Mouse (Mus musculus): ENCODE measurements around the gene Gapdhs. TPM values are rescaled to one million over a fixed set of nuclear protein-coding genes. Genes with fewer than 3 reads are reported as not detected.

Gapdhs gene
- polyA plus RNA-seq, 1 experiment from 2014 or later: 1.0 TPM

DNA sequence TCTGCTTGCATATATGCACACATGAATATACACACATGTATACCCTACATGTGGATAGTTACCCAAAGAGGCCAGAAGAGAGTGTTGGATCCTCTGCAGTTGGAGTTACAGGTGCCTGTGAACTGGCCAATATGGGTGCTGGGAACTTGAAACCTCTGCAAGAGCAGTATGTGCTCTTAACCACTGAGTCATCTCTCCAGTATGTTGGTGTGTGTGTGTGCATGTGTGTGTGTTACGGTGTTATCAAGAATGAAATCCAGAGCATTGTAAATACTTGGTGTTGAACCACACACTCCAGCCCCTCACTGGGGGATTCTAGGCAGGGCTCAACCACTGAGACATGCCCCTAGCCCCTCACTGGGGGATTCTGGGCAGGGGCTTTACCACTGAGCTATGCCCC lies 36.0 kb downstream of the Gapdhs start:
- ATAC-seq (ENCODE audit: low FRiP score): no peak
- H3K4me1 ChIP-seq: no peaks in the 10 kb centered on the region
- H3K27ac ChIP-seq (replicated peaks): no peak overlapping the region
- no peaks in the 10 kb centered on the region for H3K36me3 ChIP-seq
- 100% methylated on average over 1 of the region's 1 CpGs for WGBS
- H3K9me3 ChIP-seq (replicated peaks): no peaks in the 10 kb centered on the region
- no peak overlapping the region for H3K9ac ChIP-seq (replicated peaks)
- peaks cover 4% of the 10 kb centered on the region; the same call in 1 of the 2 replicates for H3K27me3 ChIP-seq (replicated peaks)
- no peak overlapping the region for H3K4me2 ChIP-seq
- no peak overlapping the region for H3K4me3 ChIP-seq (replicated peaks)

DNA sequence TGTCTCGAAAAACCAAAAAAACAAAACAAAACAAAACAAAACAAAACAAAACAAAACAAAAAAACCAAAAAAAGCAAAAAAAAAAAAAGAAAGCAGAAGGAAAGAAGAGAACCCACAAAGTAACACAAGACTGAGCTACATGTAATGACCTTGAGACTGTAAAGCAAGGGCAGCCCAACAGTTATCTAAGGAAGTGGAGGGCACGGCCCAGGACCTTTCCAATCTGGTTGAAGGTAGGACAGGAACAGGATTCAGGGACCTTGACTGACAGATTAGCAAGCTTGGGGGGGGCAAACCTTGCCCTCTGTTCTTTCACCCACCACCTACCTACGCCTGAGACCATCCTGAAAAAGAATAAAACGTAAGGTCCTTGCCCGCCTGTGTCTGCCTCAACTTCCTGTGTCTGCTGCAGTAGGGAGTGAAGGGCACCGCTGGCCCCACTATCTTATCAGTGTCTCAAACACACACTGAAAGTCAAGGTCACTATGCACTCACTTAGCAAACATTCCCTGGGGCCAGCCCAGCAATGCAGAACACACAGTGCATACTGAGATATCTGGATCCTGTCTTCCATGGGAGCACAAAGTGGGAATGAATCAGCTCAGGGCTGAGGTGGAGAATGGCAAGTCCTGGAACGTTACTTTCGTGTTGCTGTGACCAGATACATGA lies 37.1 kb downstream of the Gapdhs start:
- no peaks in the 10 kb centered on the region; the same call in 1 of the 2 replicates for H3K27me3 ChIP-seq (replicated peaks)
- no peak overlapping the region for H3K4me3 ChIP-seq (replicated peaks)
- no peak overlapping the region for H3K4me2 ChIP-seq
- ATAC-seq (ENCODE audit: low FRiP score): no peak
- H3K36me3 ChIP-seq: no peaks in the 10 kb centered on the region
- no peaks in the 10 kb centered on the region for H3K4me1 ChIP-seq
- H3K9ac ChIP-seq (replicated peaks): no peak overlapping the region
- no peaks in the 10 kb centered on the region for H3K9me3 ChIP-seq (replicated peaks)
- 82% methylated on average over 8 of the region's 8 CpGs for WGBS
- no peak overlapping the region for H3K27ac ChIP-seq (replicated peaks)

DNA sequence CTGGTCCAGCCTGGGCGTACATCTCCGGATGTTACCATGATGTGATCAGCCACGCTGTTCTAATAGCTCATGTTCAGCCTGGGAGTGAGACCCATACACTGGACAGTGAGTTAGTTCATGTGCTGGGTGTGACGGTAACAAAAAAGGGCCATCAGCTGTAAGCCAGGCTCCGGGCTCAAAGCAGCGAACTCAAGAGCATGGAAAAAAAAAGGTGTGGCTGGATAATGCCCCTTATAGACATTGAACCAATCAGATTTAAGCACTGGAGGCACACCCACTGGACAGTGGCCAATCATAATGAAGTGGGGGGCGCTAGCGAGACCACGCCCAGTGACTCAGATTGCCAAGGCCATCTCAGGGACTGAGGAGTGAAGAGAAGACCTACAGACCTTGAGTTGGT lies 44.9 kb downstream of the Gapdhs start, which contains the start of gene 2200002J24Rik:
Gene 2200002J24Rik, plus strand, starts transcription at position 338 of the 400 bp plus-strand sequence.
- Histone ChIP-seq H3K4me1 (no peaks in the 10 kb centered on the region), H3K4me2 (no peak within 1 kb of the TSS), H3K27me3 (replicated peaks) (no peaks in the 10 kb centered on the region; the same call in 1 of the 2 replicates), H3K9me3 (replicated peaks) (no peaks in the 10 kb centered on the region), H3K36me3 (no peaks in the 10 kb centered on the region), H3K9ac (replicated peaks) (no peak within 1 kb of the TSS), H3K4me3 (replicated peaks) (no peak within 1 kb of the TSS), H3K27ac (replicated peaks) (no peak within 1 kb of the TSS)
- WGBS: 39% methylated on average over 9 of the region's 9 CpGs
- no peak for ATAC-seq (ENCODE audit: low FRiP score)

DNA sequence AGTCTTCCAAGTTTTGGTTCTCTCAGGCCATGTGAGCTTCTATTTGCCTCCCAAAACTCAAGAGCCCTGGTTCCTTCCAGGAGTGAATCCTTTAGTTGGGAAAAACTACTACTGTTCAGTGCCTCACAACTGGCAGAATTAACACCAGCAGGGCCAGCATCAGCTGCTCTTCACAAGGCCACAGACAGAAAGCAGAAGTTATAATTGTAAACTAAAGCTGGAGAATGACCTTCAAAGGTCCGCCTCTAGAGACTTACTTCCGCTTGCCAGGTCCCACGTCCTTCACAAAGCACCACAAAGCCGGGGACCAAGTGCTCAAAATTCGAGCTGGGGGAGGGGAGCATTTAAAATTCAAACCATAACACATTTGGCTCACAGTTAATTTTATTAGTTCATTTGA lies 45.4 kb downstream of the Gapdhs start:
- Histone ChIP-seq H3K27ac (replicated peaks) (no peak overlapping the region), H3K9ac (replicated peaks) (no peak overlapping the region), H3K36me3 (no peaks in the 10 kb centered on the region), H3K4me2 (no peak overlapping the region), H3K27me3 (replicated peaks) (no peaks in the 10 kb centered on the region), H3K4me1 (no peaks in the 10 kb centered on the region), H3K4me3 (replicated peaks) (no peak overlapping the region), H3K9me3 (replicated peaks) (no peaks in the 10 kb centered on the region)
- ATAC-seq (ENCODE audit: low FRiP score): no peak
- 75% methylated on average over 5 of the region's 5 CpGs for WGBS

DNA sequence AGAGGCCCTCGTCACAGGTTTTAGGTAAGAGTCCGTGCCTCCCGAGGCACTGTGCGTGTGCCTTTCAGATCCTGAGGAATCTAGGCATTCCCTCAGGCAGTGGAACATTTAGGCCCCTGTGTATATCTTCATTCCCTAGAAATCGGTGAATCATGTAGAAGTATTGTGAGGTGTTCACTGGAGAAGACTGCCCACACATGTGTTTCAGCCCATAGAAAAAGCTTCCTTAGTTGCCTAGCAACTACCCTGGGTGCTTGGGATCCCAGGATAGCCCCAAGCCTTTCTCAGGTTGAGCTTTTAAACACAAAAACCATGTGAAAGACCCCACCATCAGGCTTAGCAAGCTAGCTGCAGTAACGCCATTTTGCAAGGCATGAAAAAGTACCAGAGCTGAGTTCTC lies 55.2 kb downstream of the Gapdhs start:
- WGBS: 76% methylated on average over 6 of the region's 6 CpGs
- Histone ChIP-seq H3K36me3 (no peaks in the 10 kb centered on the region), H3K4me3 (replicated peaks) (no peak overlapping the region), H3K4me2 (no peak overlapping the region), H3K27me3 (replicated peaks) (peaks cover 20% of the 10 kb centered on the region), H3K27ac (replicated peaks) (no peak overlapping the region), H3K9me3 (replicated peaks) (no peaks in the 10 kb centered on the region), H3K4me1 (no peaks in the 10 kb centered on the region), H3K9ac (replicated peaks) (no peak overlapping the region)
- no peak for ATAC-seq (ENCODE audit: low FRiP score)

DNA sequence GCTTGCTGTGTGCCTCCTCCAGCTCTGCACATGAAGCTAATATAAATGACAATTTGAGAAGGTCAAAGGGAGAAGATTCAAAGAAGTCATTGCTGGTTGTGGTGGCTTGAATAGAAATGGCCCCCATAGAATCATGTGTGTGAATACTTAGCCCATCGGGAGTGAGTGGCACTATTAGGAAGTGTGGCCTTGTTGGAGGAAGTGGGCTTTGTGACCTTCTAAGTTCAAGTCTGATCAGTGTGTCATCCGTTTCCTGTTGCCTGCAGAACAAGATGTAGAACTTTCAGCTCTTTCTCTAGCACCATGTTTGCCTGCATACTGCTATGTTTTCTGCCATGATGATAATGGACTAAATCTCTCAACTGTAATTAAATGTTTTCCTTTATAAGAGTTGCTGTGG lies 60.1 kb downstream of the Gapdhs start:
- H3K9ac ChIP-seq (replicated peaks): no peak overlapping the region
- H3K9me3 ChIP-seq (replicated peaks): no peaks in the 10 kb centered on the region
- no peak overlapping the region for H3K4me2 ChIP-seq
- ATAC-seq (ENCODE audit: low FRiP score): no peak
- H3K36me3 ChIP-seq: no peaks in the 10 kb centered on the region
- 81% methylated on average over 2 of the region's 2 CpGs for WGBS
- H3K27me3 ChIP-seq (replicated peaks): peaks cover 21% of the 10 kb centered on the region
- no peaks in the 10 kb centered on the region for H3K4me1 ChIP-seq
- H3K27ac ChIP-seq (replicated peaks): no peak overlapping the region
- H3K4me3 ChIP-seq (replicated peaks): no peak overlapping the region

DNA sequence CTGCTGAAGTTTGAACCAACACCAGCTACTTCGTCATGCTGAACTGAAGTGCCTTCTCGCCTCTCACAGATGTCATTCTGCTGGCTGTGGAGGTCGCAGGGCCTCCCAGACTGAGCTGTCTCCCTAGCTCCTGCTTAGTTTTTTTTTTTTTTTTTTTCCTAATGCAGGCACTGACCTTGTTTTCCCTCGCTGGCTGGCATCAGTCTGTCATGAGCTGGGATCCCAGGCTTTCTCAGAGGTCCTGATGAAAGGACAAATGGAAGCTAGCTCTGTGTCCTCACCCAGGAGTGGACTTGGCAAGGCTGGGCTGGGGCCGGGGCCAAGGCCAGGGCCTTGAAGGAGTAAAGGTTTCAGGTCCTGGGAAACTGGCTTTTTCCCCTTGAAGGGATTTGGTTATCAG lies 61.6 kb downstream of the Gapdhs start:
- Histone ChIP-seq H3K9ac (replicated peaks) (no peak overlapping the region), H3K27ac (replicated peaks) (no peak overlapping the region), H3K4me3 (replicated peaks) (no peak overlapping the region), H3K27me3 (replicated peaks) (peaks cover 7% of the 10 kb centered on the region; the same call in 1 of the 2 replicates), H3K4me1 (no peaks in the 10 kb centered on the region), H3K9me3 (replicated peaks) (no peaks in the 10 kb centered on the region), H3K36me3 (no peaks in the 10 kb centered on the region), H3K4me2 (no peak overlapping the region)
- ATAC-seq (ENCODE audit: low FRiP score): no peak
- 73% methylated on average over 5 of the region's 5 CpGs for WGBS

Other genes with a start within 250 kb of the Gapdhs start
- gene Arhgap33, start 208.6 kb downstream of the Gapdhs start, polyA plus RNA-seq (2015; fragmentation: Nextera tagmentation; extraction: Ambion mirVana): 78.7 and 91.1 TPM in 2 replicates
- gene Hspb6, start 191.5 kb downstream of the Gapdhs start, polyA plus RNA-seq (2015; fragmentation: Nextera tagmentation; extraction: Ambion mirVana): 8.6 and 11.7 TPM in 2 replicates
- 7.9 and 8.6 TPM in 2 replicates for gene Proser3, start 191.4 kb downstream of the Gapdhs start, polyA plus RNA-seq (2015; fragmentation: Nextera tagmentation; extraction: Ambion mirVana)
- gene Lin37, start 183.8 kb downstream of the Gapdhs start, polyA plus RNA-seq (2015; fragmentation: Nextera tagmentation; extraction: Ambion mirVana): 55.6 and 61.8 TPM in 2 replicates
- 84.2 and 95.2 TPM in 2 replicates for gene U2af1l4, start 180.4 kb downstream of the Gapdhs start, polyA plus RNA-seq (2015; fragmentation: Nextera tagmentation; extraction: Ambion mirVana)
- 14.6 and 14.8 TPM in 2 replicates for gene Gm49396, start 180.3 kb downstream of the Gapdhs start, polyA plus RNA-seq (2015; fragmentation: Nextera tagmentation; extraction: Ambion mirVana)
- gene Psenen, start 180.1 kb downstream of the Gapdhs start, polyA plus RNA-seq (2015; fragmentation: Nextera tagmentation; extraction: Ambion mirVana): 136 and 139 TPM in 2 replicates
- 4.1 and 4.7 TPM in 2 replicates for gene Igflr1, start 178.3 kb downstream of the Gapdhs start, polyA plus RNA-seq (2015; fragmentation: Nextera tagmentation; extraction: Ambion mirVana)
- gene Kmt2b, start 155.0 kb downstream of the Gapdhs start, polyA plus RNA-seq (2015; fragmentation: Nextera tagmentation; extraction: Ambion mirVana): 8.5 and 8.8 TPM in 2 replicates
- 0.37 and 0.44 TPM in 2 replicates for gene Zbtb32, start 144.8 kb downstream of the Gapdhs start, polyA plus RNA-seq (2015; fragmentation: Nextera tagmentation; extraction: Ambion mirVana)
- gene Upk1a, start 130.8 kb downstream of the Gapdhs start, polyA plus RNA-seq (2015; fragmentation: Nextera tagmentation; extraction: Ambion mirVana): 0.87 and 2.3 TPM in 2 replicates
- gene Cox6b1, start 117.5 kb downstream of the Gapdhs start, polyA plus RNA-seq (2015; fragmentation: Nextera tagmentation; extraction: Ambion mirVana): 1,176 and 1,358 TPM in 2 replicates
- not detected in 2 replicates for gene Etv2, start 107.8 kb downstream of the Gapdhs start, polyA plus RNA-seq (2015; fragmentation: Nextera tagmentation; extraction: Ambion mirVana)
- 125 and 129 TPM in 2 replicates for gene Rbm42, start 93.4 kb downstream of the Gapdhs start, polyA plus RNA-seq (2015; fragmentation: Nextera tagmentation; extraction: Ambion mirVana)
- 22.5 and 29.3 TPM in 2 replicates for gene Haus5, start 78.7 kb downstream of the Gapdhs start, polyA plus RNA-seq (2015; fragmentation: Nextera tagmentation; extraction: Ambion mirVana)
- not detected in 2 replicates for gene Pmis2, start 72.1 kb downstream of the Gapdhs start, polyA plus RNA-seq (2015; fragmentation: Nextera tagmentation; extraction: Ambion mirVana)
- 0.34 TPM in 1 of 2 replicates, not detected in the other for gene 2200002J24Rik, start 44.8 kb downstream of the Gapdhs start, polyA plus RNA-seq (2015; fragmentation: Nextera tagmentation; extraction: Ambion mirVana)
- gene Atp4a, start 31.5 kb downstream of the Gapdhs start, polyA plus RNA-seq (2015; fragmentation: Nextera tagmentation; extraction: Ambion mirVana): 2.8 and 3.2 TPM in 2 replicates
- gene Tmem147, start 14.1 kb downstream of the Gapdhs start, polyA plus RNA-seq (2015; fragmentation: Nextera tagmentation; extraction: Ambion mirVana): 284 and 304 TPM in 2 replicates
- 1.6 and 2.0 TPM in 2 replicates for gene Sbsn, start 7.8 kb upstream of the Gapdhs start, polyA plus RNA-seq (2015; fragmentation: Nextera tagmentation; extraction: Ambion mirVana)
- 3.7 and 6.2 TPM in 2 replicates for gene Dmkn, start 20.1 kb upstream of the Gapdhs start, polyA plus RNA-seq (2015; fragmentation: Nextera tagmentation; extraction: Ambion mirVana)
- gene Krtdap, start 44.2 kb upstream of the Gapdhs start, polyA plus RNA-seq (2015; fragmentation: Nextera tagmentation; extraction: Ambion mirVana): 2.4 and 10.4 TPM in 2 replicates
- gene Ffar2, start 80.1 kb upstream of the Gapdhs start, polyA plus RNA-seq (2015; fragmentation: Nextera tagmentation; extraction: Ambion mirVana): 0.15 and 1.1 TPM in 2 replicates
- gene Ffar3, start 112.5 kb upstream of the Gapdhs start, polyA plus RNA-seq (2015; fragmentation: Nextera tagmentation; extraction: Ambion mirVana): 0.14 TPM in 1 of 2 replicates, not detected in the other
- gene Ffar1, start 117.9 kb upstream of the Gapdhs start, polyA plus RNA-seq (2015; fragmentation: Nextera tagmentation; extraction: Ambion mirVana): not detected in 2 replicates
- gene Cd22, start 136.7 kb upstream of the Gapdhs start, polyA plus RNA-seq (2015; fragmentation: Nextera tagmentation; extraction: Ambion mirVana): 0.10 and 0.11 TPM in 2 replicates
- gene Mag, start 171.2 kb upstream of the Gapdhs start, polyA plus RNA-seq (2015; fragmentation: Nextera tagmentation; extraction: Ambion mirVana): 4.7 and 4.8 TPM in 2 replicates
- gene Hamp2, start 181.0 kb upstream of the Gapdhs start, polyA plus RNA-seq (2015; fragmentation: Nextera tagmentation; extraction: Ambion mirVana): not detected in 2 replicates
- gene Hamp, start 200.4 kb upstream of the Gapdhs start, polyA plus RNA-seq (2015; fragmentation: Nextera tagmentation; extraction: Ambion mirVana): not detected in 2 replicates
- 27.7 and 36.0 TPM in 2 replicates for gene Usf2, start 213.1 kb upstream of the Gapdhs start, polyA plus RNA-seq (2015; fragmentation: Nextera tagmentation; extraction: Ambion mirVana)
- 19.2 and 37.4 TPM in 2 replicates for gene Lsr, start 229.8 kb upstream of the Gapdhs start, polyA plus RNA-seq (2015; fragmentation: Nextera tagmentation; extraction: Ambion mirVana)
- gene Fam187b, start 230.1 kb upstream of the Gapdhs start, polyA plus RNA-seq (2015; fragmentation: Nextera tagmentation; extraction: Ambion mirVana): 0.20 and 1.4 TPM in 2 replicates